Mouse (Mus musculus) kidney, adult 2 months (tissue): ENCODE data around the gene Gm20716. TPM values are rescaled to one million over a fixed set of nuclear protein-coding genes. Genes with fewer than 3 reads are reported as not detected.
"Not testable (repeated sequence)": the region's sequence is repeated elsewhere in the genome, so short reads cannot be mapped to it uniquely, and the experiment has no call there.

ENCODE experiments used
- DNase-seq: peaks from one replicate; pipeline ENCODE4 v3.0.0; 2021
- H3K27ac ChIP-seq: fragments of 200-500 bp; 2 replicates; pipeline ENCODE4 v1.5.1; 2012; ENCODE audit warnings: low read depth, low read length, control low read depth, inconsistent platforms; ENCODE audit not compliant: insufficient read depth
- H3K27me3 ChIP-seq: fragments of 200-500 bp; replicated peaks from 2 replicates; pipeline ENCODE4 v1.6.1; 2012; ENCODE audit warnings: mild to moderate bottlenecking, moderate library complexity, low read length, inconsistent platforms; ENCODE audit not compliant: control insufficient read depth, insufficient read depth
- H3K36me3 ChIP-seq: fragments of 200-500 bp; 2 replicates; pipeline ENCODE4 v1.6.1; 2012; ENCODE audit warnings: mild to moderate bottlenecking, moderate library complexity, low read length, inconsistent platforms; ENCODE audit not compliant: control insufficient read depth, insufficient read depth
- H3K4me1 ChIP-seq: fragments of 200-500 bp; 2 replicates; pipeline ENCODE4 v1.6.1; 2011; ENCODE audit warnings: low read length; ENCODE audit not compliant: control insufficient read depth, insufficient read depth
- H3K4me3 ChIP-seq: fragments of 200-500 bp; 2 replicates; pipeline ENCODE4 v1.5.1; 2011; ENCODE audit warnings: mild to moderate bottlenecking, low read depth, low read length, control low read depth; ENCODE audit not compliant: insufficient read depth
- CTCF ChIP-seq: fragments of 200-500 bp; conservative IDR thresholded peaks from 2 replicates; pipeline ENCODE4 v1.5.1; 2011; ENCODE audit warnings: low read depth, mild to moderate bottlenecking, control low read depth, low read length, moderate library complexity, mixed read lengths; ENCODE audit not compliant: insufficient read depth, insufficient read length
- POLR2A ChIP-seq: fragments of 200-500 bp; IDR thresholded peaks from one replicate; pipeline ENCODE4 v1.6.1; 2011; ENCODE audit warnings: low read depth, low read length, control low read depth
- WGBS: fragments of 180-500 bp; shearing (Covaris S2); methylation state at CpG from one replicate; pipeline ENCODE4 v1.1.7; 2018; 5-methylcytosine and 5-hydroxymethylcytosine counted together
- polyA plus RNA-seq: library from polyadenylated mRNA; depleted of rRNA; stranded (reverse); fragments of >200 nt; gene quantifications from 2 replicates; pipeline ENCODE4 v1.2.3, GENCODE M21; 2012

The Gm20716 gene
- polyA plus RNA-seq, 1 experiment, result 8.5 TPM

GRCm38 (mm10) chr2:168161514-168161971, 68.6 kb downstream of the Gm20716 start:
- TF ChIP-seq POLR2A (no peak), CTCF (no peak)
- no peak overlapping the region for H3K4me3 ChIP-seq
- no peak for DNase-seq
- peaks cover 13% of the 10 kb centered on the region; the same call in 1 of the 2 replicates for H3K4me1 ChIP-seq
- no peak overlapping the region for H3K27ac ChIP-seq
- H3K36me3 ChIP-seq, result no peaks in the 10 kb centered on the region
- WGBS, result 18% methylated on average over 11 of the region's 11 CpGs
- H3K27me3 ChIP-seq, result no peaks in the 10 kb centered on the region

GRCm38 (mm10) chr2:168160370-168160930, 69.7 kb downstream of the Gm20716 start:
- WGBS, result 69% methylated on average over 9 of the region's 9 CpGs
- peaks cover 19% of the 10 kb centered on the region; the same call in 1 of the 2 replicates for H3K4me1 ChIP-seq
- no peak overlapping the region for H3K4me3 ChIP-seq
- no peaks in the 10 kb centered on the region for H3K27me3 ChIP-seq
- H3K27ac ChIP-seq, result no peak overlapping the region
- TF ChIP-seq CTCF (no peak), POLR2A (no peak)
- peak; percentile 23 for DNase-seq
- H3K36me3 ChIP-seq, result no peaks in the 10 kb centered on the region

- no peaks in the 10 kb centered on the region for H3K27me3 ChIP-seq
- H3K36me3 ChIP-seq, result no peaks in the 10 kb centered on the region
- peak; percentile 96 for DNase-seq
- peaks cover 31% of the 10 kb centered on the region for H3K4me1 ChIP-seq
- peak overlapping the region; percentile 69 for H3K27ac ChIP-seq
- H3K4me3 ChIP-seq, result peak overlapping the region; percentile 20; the same call in 1 of the 2 replicates
- 6% methylated on average over 25 of the region's 25 CpGs for WGBS
- no peak for TF ChIP-seq CTCF
- TF ChIP-seq POLR2A, result no peak
Observed at GRCm38 (mm10) chr2:168158911-168159711, 71.1 kb downstream of the Gm20716 start.

GRCm38 (mm10) chr2:168157974-168158373, 72.2 kb downstream of the Gm20716 start:
- 70% methylated on average over 10 of the region's 11 CpGs for WGBS
- peaks cover 33% of the 10 kb centered on the region for H3K4me1 ChIP-seq
- not testable (repeated sequence) for H3K36me3 ChIP-seq, H3K27ac ChIP-seq, H3K27me3 ChIP-seq, H3K4me3 ChIP-seq, DNase-seq

- DNase-seq, result no peak
- 0 out of 2 replicates have a peak overlapping the region, but pooled peaks have one; percentile 45 for H3K27ac ChIP-seq
- no peaks in the 10 kb centered on the region for H3K27me3 ChIP-seq
- no peaks in the 10 kb centered on the region for H3K36me3 ChIP-seq
- no peak for TF ChIP-seq POLR2A
- no peak for TF ChIP-seq CTCF
- H3K4me1 ChIP-seq, result peaks cover 33% of the 10 kb centered on the region
- 79% methylated on average over 14 of the region's 14 CpGs for WGBS
- no peak overlapping the region for H3K4me3 ChIP-seq
Observed at GRCm38 (mm10) chr2:168156361-168156760, 73.8 kb downstream of the Gm20716 start.

- H3K36me3 ChIP-seq, result no peaks in the 10 kb centered on the region
- TF ChIP-seq CTCF (no peak), POLR2A (no peak)
- WGBS, result 55% methylated on average over 7 of the region's 7 CpGs
- H3K4me1 ChIP-seq, result peaks cover 33% of the 10 kb centered on the region
- no peak overlapping the region for H3K4me3 ChIP-seq
- H3K27ac ChIP-seq, result peak overlapping the region; percentile 45; the same call in 1 of the 2 replicates
- H3K27me3 ChIP-seq, result no peaks in the 10 kb centered on the region
- DNase-seq, result peak; percentile 82
Observed at GRCm38 (mm10) chr2:168155666-168156065, 74.5 kb downstream of the Gm20716 start.
